Mouse (Mus musculus) mature B cell (primary cell): ENCODE data around the gene Fbf1.
"Not testable (repeated sequence)": the region's sequence is repeated elsewhere in the genome, so short reads cannot be mapped to it uniquely, and the experiment has no call there.

Experiments used
- in situ Hi-C: fragments of 300-500 bp; cut with MboI; formaldehyde crosslinking; loops from 2 replicates; pipeline ENCODE4 v1.14.3; 2019

The Fbf1 gene

GRCm38 (mm10) chr11:116133497-116133896, 34.5 kb downstream of the Fbf1 start:
- in situ Hi-C loops, result no loop called here

GRCm38 (mm10) chr11:116132366-116133333, 35.3 kb downstream of the Fbf1 start:
- in situ Hi-C loops, result no loop called here

- in situ Hi-C loops, result no loop called here
Observed at GRCm38 (mm10) chr11:116131349-116132170, 36.4 kb downstream of the Fbf1 start.

- in situ Hi-C loops, result no loop called here
Observed at GRCm38 (mm10) chr11:116130488-116131205, 37.3 kb downstream of the Fbf1 start, which contains the start of gene Trim65. Gene Trim65 (minus strand): TSS chr11:116131128.

- in situ Hi-C loops, result no loop called here
Observed at GRCm38 (mm10) chr11:116129993-116130487, 37.9 kb downstream of the Fbf1 start.

GRCm38 (mm10) chr11:116129091-116129790, 38.7 kb downstream of the Fbf1 start:
- in situ Hi-C loops, result no loop called here

- in situ Hi-C loops, result no loop called here
Observed at GRCm38 (mm10) chr11:116127986-116128385, 40.0 kb downstream of the Fbf1 start.

GRCm38 (mm10) chr11:116127156-116127980, 40.6 kb downstream of the Fbf1 start, which contains the start of gene Trim47:
Gene Trim47 (minus strand): TSS chr11:116127210.
- in situ Hi-C loops, result no loop called here

GRCm38 (mm10) chr11:116126261-116126660, 41.7 kb downstream of the Fbf1 start:
- in situ Hi-C loops, result no loop called here

GRCm38 (mm10) chr11:116121731-116122245, 46.2 kb downstream of the Fbf1 start:
- in situ Hi-C loops, result not testable (repeated sequence)

- in situ Hi-C loops, result no loop called here
Observed at GRCm38 (mm10) chr11:116117819-116118218, 50.1 kb downstream of the Fbf1 start.

GRCm38 (mm10) chr11:116117241-116117640, 50.7 kb downstream of the Fbf1 start:
- in situ Hi-C loops, result no loop called here

GRCm38 (mm10) chr11:116111611-116112203, 56.3 kb downstream of the Fbf1 start:
- in situ Hi-C loops, result no loop called here

- in situ Hi-C loops, result no loop called here
Observed at GRCm38 (mm10) chr11:116111067-116111466, 56.9 kb downstream of the Fbf1 start.

GRCm38 (mm10) chr11:116110540-116110939, 57.4 kb downstream of the Fbf1 start:
- in situ Hi-C loops, result no loop called here

GRCm38 (mm10) chr11:116110131-116110530, 57.8 kb downstream of the Fbf1 start:
- in situ Hi-C loops, result no loop called here

- in situ Hi-C loops, result no loop called here
Observed at GRCm38 (mm10) chr11:116109441-116110081, 58.4 kb downstream of the Fbf1 start.

GRCm38 (mm10) chr11:116108464-116109137, 59.4 kb downstream of the Fbf1 start:
- in situ Hi-C loops, result no loop called here
